Mouse (Mus musculus) Patski (cell line): ENCODE measurements around the gene Svop. TPM values are rescaled to one million over a fixed set of nuclear protein-coding genes. Genes with fewer than 3 reads are reported as not detected.

Experiments
- ATAC-seq: fragments of 100-300 bp; one replicate; pipeline ENCODE4 v1.8.0; 2021
- CTCF ChIA-PET: fragments of 350-600 bp; sonication (Branson Sonifier 250); formaldehyde crosslinking; loops from one replicate; lab custom pipeline; 2022; ENCODE audit warnings: inconsistent platforms; lab: Charles Lee
- POLR2A ChIA-PET: fragments of 350-600 bp; sonication (Branson Sonifier 250); formaldehyde crosslinking; loops from one replicate; lab custom pipeline; 2022; ENCODE audit warnings: antibody characterized with exemption, inconsistent platforms; lab: Charles Lee
- DNase-seq: peaks from one replicate; pipeline ENCODE4 v3.0.0-alpha.2; 2011; ENCODE audit warnings: low read depth, low spot score
- H3K27me3 ChIP-seq: fragments of 371-371 bp; one replicate; pipeline ENCODE4 v1.5.1; 2021
- CTCF ChIP-seq: fragments of 100-300 bp; IDR thresholded peaks from one replicate; pipeline ENCODE4 v1.5.1; 2021
- in situ Hi-C: fragments of 300-500 bp; cut with MboI; formaldehyde crosslinking; loops from 3 replicates; pipeline ENCODE4 v1.11.1; 2018; ENCODE audit warnings: low pct_unique_long_range_greater_than_20kb, mixed read lengths
- polyA plus RNA-seq: library from polyadenylated mRNA; unstranded; gene quantifications from one replicate; pipeline ENCODE4 v1.2.3, GENCODE M21; 2021

Svop gene
- 0.06 TPM for polyA plus RNA-seq

DNA sequence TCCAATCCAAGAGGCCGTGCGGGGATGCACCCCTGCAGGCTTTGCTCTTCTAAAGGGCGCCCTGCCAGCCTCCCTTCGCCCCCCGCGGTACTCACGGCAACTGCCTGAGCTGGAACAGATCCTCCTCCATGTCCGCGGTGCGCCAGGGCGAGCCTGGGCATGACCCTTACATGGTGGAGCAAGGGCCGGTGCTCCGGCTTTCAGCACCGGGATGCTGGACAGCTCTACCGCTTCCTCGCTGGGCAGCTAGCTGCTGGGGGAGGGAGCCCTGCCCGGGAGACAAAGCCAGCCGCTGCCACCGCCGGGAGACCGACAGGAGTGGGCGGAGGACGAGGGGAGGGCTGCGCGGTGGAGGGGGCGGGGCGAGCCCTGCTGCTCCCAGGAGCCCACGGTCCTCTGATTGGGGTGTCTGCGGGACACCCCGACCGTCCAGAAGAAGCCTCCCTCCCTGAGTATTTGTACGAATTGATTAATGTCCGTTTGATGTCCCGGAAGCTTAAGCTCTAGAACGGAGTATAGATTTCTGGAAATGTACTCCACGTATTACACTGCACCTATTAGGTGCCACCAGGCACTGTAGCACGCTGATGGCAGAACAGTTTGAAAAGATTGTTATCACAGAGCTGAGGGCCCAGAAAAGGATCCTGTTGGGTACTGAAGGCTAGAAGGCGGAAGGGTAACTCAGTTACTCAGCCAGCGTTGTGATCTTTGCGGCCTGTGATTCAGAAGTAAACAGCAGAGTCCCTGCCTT, at the start of gene Svop:
Gene Svop, minus strand, starts transcription at position 514 of the 751 bp plus-strand sequence.
- peaks cover 40% of the 10 kb centered on the region for H3K27me3 ChIP-seq
- DNase-seq: peak; percentile 38
- in situ Hi-C loops: no loop called here
- POLR2A ChIA-PET: interaction anchor here (1.0 kb wide), 1 partner anchor 9 kb away, joined by 3 read pairs; no protein-coding TSS in a partner anchor
- no peak for TF ChIP-seq CTCF
- CTCF ChIA-PET: interaction anchor here (1.5 kb wide), 1 partner anchor 39 kb away, joined by 4 read pairs; no protein-coding TSS in a partner anchor
- ATAC-seq: peak; percentile 70

GRCm38 (mm10) chr5:114139175-114139574, 47.8 kb upstream of the Svop start:
- TF ChIP-seq CTCF: no peak
- no peaks in the 10 kb centered on the region for H3K27me3 ChIP-seq
- DNase-seq: no peak
- no peak for ATAC-seq
- ChIA-PET CTCF (no interaction called here), POLR2A (interaction anchor here (0.9 to 2.1 kb wide), 2 partner anchors 8 to 12 kb away, joined by 3 to 7 read pairs; partner anchors contain the start of gene Ung)
- in situ Hi-C loops: no loop called here

GRCm38 (mm10) chr5:114138277-114139164, 47.2 kb upstream of the Svop start:
- ATAC-seq (no peak), DNase-seq (no peak)
- no peaks in the 10 kb centered on the region for H3K27me3 ChIP-seq
- TF ChIP-seq CTCF: no peak
- in situ Hi-C loops: no loop called here
- POLR2A ChIA-PET: no interaction called here
- CTCF ChIA-PET: interaction anchor here (0.8 kb wide), 1 partner anchor 92 kb away, joined by 3 read pairs; no protein-coding TSS in a partner anchor

DNA sequence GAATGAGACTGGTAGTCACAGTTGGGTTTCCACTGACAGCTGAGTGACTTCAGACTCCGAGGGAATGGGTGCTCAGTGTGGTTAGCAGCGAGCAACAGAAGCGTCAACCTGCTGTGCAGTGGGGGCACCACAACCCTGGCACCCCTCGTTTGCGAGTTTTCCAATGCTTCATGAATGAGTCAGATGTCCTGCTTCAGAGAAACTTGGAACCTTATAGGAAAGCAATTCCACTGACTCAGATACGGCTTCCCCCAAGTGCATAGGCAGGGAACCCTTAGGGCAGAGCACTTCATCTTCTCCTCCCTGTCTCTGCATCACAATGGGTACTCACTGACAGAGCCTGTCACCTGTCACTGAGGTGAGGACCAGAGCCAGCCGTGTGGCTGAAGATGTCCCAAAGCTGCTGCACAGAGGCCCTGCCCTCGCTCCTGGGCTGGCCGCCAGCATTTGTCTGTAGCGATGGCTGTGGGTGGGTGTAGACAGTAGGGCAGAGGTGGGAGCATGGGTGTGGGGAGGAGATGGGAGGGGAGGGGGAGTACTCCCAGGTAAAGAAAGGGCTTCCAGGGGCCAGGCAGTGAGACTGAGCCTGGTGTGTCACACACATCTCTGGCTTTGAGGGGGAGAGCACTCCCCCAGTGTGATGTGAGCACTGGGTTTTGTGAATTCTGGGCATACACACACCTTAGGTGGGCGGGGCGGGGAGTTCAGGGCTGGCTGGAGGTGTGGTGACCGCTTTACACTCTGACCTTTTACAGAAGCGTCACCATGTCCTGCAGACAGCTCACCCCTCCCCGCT, 46.3 kb upstream of the Svop start:
- H3K27me3 ChIP-seq: no peaks in the 10 kb centered on the region
- ChIA-PET CTCF (interaction anchor here (0.8 kb wide), 1 partner anchor 91 kb away, joined by 3 read pairs; no protein-coding TSS in a partner anchor), POLR2A (no interaction called here)
- ATAC-seq (no peak), DNase-seq (no peak)
- in situ Hi-C loops: no loop called here
- TF ChIP-seq CTCF: no peak

DNA sequence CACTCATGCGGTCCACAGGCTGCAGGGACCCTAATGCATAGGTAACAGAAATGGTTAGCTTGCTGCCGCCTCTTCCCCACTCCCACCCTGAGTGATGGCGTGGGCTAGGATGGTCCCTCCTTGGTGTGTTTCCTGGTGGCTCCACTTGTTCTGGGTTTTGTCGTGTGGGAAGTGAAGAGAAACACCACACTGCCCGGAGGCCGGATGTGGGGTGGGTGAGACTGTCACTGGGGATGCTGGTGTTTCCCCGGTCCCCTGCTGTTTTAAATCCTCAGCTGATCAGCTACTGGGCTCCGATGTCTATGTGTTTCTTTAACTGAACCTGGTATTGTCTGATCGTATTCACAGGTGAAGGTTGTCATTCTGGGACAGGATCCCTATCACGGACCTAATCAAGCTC, 44.1 kb upstream of the Svop start:
- DNase-seq (no peak), ATAC-seq (no peak)
- ChIA-PET POLR2A (no interaction called here), CTCF (interaction anchor here (1.1 kb wide), 1 partner anchor 27 kb away, joined by 3 read pairs; no protein-coding TSS in a partner anchor)
- in situ Hi-C loops: no loop called here
- H3K27me3 ChIP-seq: no peaks in the 10 kb centered on the region
- no peak for TF ChIP-seq CTCF

DNA sequence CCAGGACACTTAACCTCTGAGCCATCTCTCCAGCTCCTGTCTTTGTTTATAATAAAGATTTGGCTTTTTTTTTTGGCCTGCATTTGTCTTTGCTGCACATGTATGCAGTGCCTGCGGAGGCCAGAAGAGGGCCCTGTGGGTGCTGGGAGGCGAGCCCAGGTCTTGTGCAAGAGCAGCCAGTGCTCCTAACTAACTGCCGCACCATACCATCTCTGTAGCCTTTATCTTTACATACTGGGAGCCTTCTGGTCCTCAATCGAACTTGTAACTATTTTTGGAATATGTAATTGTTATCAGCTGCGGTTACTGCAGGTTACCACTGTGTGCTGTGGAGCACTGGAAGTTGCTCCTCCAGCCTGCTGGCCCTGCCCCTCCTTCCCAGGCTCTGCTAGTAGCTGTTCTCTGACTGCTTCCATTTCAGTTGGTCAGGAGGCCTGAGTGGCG, 42.7 kb upstream of the Svop start:
- in situ Hi-C loops: no loop called here
- no peak for TF ChIP-seq CTCF
- ATAC-seq (no peak), DNase-seq (no peak)
- ChIA-PET CTCF (interaction anchor here (0.7 to 1.4 kb wide), 3 partner anchors 9 to 88 kb away, joined by 3 to 4 read pairs (median 3); no protein-coding TSS in a partner anchor), POLR2A (no interaction called here)
- no peaks in the 10 kb centered on the region for H3K27me3 ChIP-seq

DNA sequence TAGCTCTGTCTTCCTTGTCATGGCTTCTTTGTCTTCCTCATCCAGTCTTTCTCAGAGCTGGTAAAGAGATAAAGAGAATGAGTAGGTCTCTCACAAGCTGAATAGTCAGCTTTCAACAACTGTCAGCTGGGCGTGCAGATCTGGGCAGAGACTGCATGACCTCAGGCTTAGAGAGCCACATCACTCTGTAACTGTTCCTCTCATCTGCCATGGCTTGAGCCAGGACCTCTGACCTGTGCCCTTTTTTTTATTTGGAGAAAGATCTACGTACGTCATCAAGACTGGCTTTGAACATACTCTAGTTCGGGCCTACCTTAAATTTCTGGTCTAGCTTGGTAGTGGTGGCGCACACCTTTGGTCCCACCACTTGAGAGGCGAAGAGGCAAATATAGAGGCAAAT, 41.5 kb upstream of the Svop start:
- DNase-seq: no peak
- no peak for TF ChIP-seq CTCF
- ChIA-PET CTCF (interaction anchor here (1.0 kb wide), 1 partner anchor 13 kb away, joined by 3 read pairs; no protein-coding TSS in a partner anchor), POLR2A (no interaction called here)
- in situ Hi-C loops: no loop called here
- no peaks in the 10 kb centered on the region for H3K27me3 ChIP-seq
- ATAC-seq: no peak

GRCm38 (mm10) chr5:114131521-114131840, 40.1 kb upstream of the Svop start:
- ATAC-seq: peak; percentile 0
- ChIA-PET POLR2A (interaction anchor here (1.6 kb wide), 1 partner anchor 9 kb away, joined by 7 read pairs; no protein-coding TSS in a partner anchor), CTCF (interaction anchor here (1.2 kb wide), 1 partner anchor 32 kb away, joined by 3 read pairs; no protein-coding TSS in a partner anchor)
- no peaks in the 10 kb centered on the region for H3K27me3 ChIP-seq
- TF ChIP-seq CTCF: no peak
- in situ Hi-C loops: no loop called here
- peak; percentile 33 for DNase-seq

DNA sequence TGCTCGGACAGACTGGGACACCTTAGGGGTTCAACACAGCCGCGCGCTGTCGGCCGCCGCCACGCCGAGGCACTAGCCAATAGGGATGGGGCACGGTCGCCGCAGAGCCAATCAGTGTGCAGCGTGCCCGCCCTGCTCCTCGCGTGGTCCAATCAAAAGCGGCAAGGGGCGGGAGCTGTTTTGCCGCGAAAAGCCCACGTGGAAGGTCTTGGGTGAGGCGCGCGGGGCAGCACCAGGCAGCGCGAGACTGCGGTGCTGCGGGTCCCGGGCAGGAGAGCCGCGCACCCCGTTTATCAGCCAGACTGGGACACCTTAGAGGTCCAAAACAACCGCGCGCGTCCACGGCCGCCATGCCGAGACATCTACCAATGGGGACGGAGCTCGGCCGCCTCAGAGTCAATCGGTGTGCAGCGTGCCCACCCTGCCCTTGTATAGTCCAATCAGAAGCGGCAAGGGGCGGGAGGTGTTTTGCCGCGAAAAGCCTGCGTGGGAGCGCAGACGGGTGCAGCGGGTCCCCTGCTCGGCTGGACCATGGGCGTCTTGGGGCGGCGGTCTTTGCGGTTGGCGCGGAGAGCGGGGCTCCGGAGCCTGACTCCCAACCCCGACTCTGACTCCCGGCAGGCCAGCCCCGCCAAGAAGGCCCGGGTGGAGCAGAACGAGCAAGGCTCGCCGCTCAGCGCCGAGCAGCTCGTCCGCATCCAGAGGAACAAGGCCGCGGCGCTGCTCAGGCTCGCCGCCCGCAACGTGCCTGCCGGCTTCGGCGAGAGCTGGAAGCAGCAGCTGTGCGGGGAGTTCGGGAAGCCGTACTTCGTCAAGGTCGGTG, 39.5 kb upstream of the Svop start:
- ChIA-PET CTCF (interaction anchor here (1.2 to 1.8 kb wide), 2 partner anchors 31 to 192 kb away, joined by 3 read pairs; no protein-coding TSS in a partner anchor), POLR2A (interaction anchor here (1.6 kb wide), 1 partner anchor 9 kb away, joined by 7 read pairs; no protein-coding TSS in a partner anchor)
- H3K27me3 ChIP-seq: no peaks in the 10 kb centered on the region
- ATAC-seq (peak; percentile 88), DNase-seq (peak; percentile 54)
- in situ Hi-C loops: no loop called here
- no peak for TF ChIP-seq CTCF
